Mouse (Mus musculus): Measurements from ENCODE around the gene Timmdc1.

Gene Timmdc1

GRCm38 (mm10) chr16:38522129-38523084, at the start of gene Timmdc1:
Timmdc1 (minus strand) TSS chr16:38522663.
- DNase-seq (ENCODE audit: low spot score), result peak; percentile 77

- no peak for DNase-seq (ENCODE audit: low spot score)
Observed at GRCm38 (mm10) chr16:38571481-38571880, 49.0 kb upstream of the Timmdc1 start.

GRCm38 (mm10) chr16:38568192-38568591, 45.7 kb upstream of the Timmdc1 start:
- DNase-seq (ENCODE audit: low spot score), result no peak

GRCm38 (mm10) chr16:38563516-38563915, 41.1 kb upstream of the Timmdc1 start:
- DNase-seq (ENCODE audit: low spot score), result no peak

- no peak for DNase-seq (ENCODE audit: low spot score)
Observed at GRCm38 (mm10) chr16:38562968-38563327, 40.5 kb upstream of the Timmdc1 start.

GRCm38 (mm10) chr16:38562131-38562967, 39.9 kb upstream of the Timmdc1 start:
- DNase-seq (ENCODE audit: low spot score), result peak; percentile 82

GRCm38 (mm10) chr16:38558221-38558748, 35.8 kb upstream of the Timmdc1 start, which contains the start of gene Tmem39a:
Tmem39a (plus strand) TSS chr16:38558698.
- DNase-seq (ENCODE audit: low spot score), result no peak

GRCm38 (mm10) chr16:38555988-38556387, 33.5 kb upstream of the Timmdc1 start:
- DNase-seq (ENCODE audit: low spot score), result no peak

GRCm38 (mm10) chr16:38549479-38550396, 27.3 kb upstream of the Timmdc1 start, which contains the start of gene Poglut1:
Poglut1 (minus strand) TSS chr16:38550258.
- no peak for DNase-seq (ENCODE audit: low spot score)

GRCm38 (mm10) chr16:38548000-38548399, 25.5 kb upstream of the Timmdc1 start:
- DNase-seq (ENCODE audit: low spot score), result no peak

- DNase-seq (ENCODE audit: low spot score), result no peak
Observed at GRCm38 (mm10) chr16:38538716-38539380, 16.4 kb upstream of the Timmdc1 start.

GRCm38 (mm10) chr16:38536544-38537146, 14.2 kb upstream of the Timmdc1 start:
- DNase-seq (ENCODE audit: low spot score), result no peak

- DNase-seq (ENCODE audit: low spot score), result no peak
Observed at GRCm38 (mm10) chr16:38526264-38526663, 3.8 kb upstream of the Timmdc1 start.

GRCm38 (mm10) chr16:38521211-38521987, 1.1 kb downstream of the Timmdc1 start:
- no peak for DNase-seq (ENCODE audit: low spot score)

- DNase-seq (ENCODE audit: low spot score), result no peak
Observed at GRCm38 (mm10) chr16:38519140-38519539, 3.3 kb downstream of the Timmdc1 start.

GRCm38 (mm10) chr16:38510846-38511245, 11.6 kb downstream of the Timmdc1 start:
- no peak for DNase-seq (ENCODE audit: low spot score)

GRCm38 (mm10) chr16:38506041-38506634, 16.3 kb downstream of the Timmdc1 start:
- DNase-seq (ENCODE audit: low spot score), result no peak

- no peak for DNase-seq (ENCODE audit: low spot score)
Observed at GRCm38 (mm10) chr16:38503528-38503927, 18.9 kb downstream of the Timmdc1 start.

GRCm38 (mm10) chr16:38502469-38502868, 20.0 kb downstream of the Timmdc1 start:
- no peak for DNase-seq (ENCODE audit: low spot score)

All from urinary bladder, postnatal 10 days (tissue).